Mouse (Mus musculus): ENCODE data around the gene Wbp1.
A peak's percentile ranks its signal among the peaks of the same experiment; 100 is the strongest.

Gene Wbp1

DNA sequence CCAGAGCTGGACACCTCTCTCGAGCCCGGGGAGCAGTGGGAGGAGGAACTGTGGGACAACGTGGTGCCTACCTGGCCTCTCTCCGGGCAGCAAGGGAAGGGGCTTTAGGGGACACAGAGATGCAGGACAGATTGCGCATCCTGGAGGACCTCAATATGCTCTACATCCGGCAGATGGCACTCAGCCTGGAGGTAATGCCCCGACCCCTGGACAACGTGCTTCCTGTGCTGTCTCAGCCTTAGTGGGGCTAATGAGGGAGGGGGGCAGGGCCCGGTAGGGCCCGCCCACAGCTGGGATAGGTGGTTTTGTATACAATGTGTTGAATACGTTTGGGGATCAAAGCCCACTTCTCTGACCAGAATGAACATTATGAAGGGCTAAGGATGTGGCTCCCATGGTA, 16.7 kb upstream of the Wbp1 start:
- DNase-seq = no peak

GRCm38 (mm10) chr6:83137576-83137950, 16.2 kb upstream of the Wbp1 start:
- no peak for DNase-seq

- DNase-seq = no peak
Measured at GRCm38 (mm10) chr6:83136881-83137575, 15.7 kb upstream of the Wbp1 start.

- DNase-seq = no peak
Measured at GRCm38 (mm10) chr6:83136291-83136880, 15.0 kb upstream of the Wbp1 start.

GRCm38 (mm10) chr6:83135571-83136161, 14.3 kb upstream of the Wbp1 start:
- DNase-seq = no peak

- DNase-seq = no peak
Measured at GRCm38 (mm10) chr6:83134951-83135513, 13.7 kb upstream of the Wbp1 start, which contains the start of gene Rtkn. Rtkn (plus strand) TSS chr6:83135463.

DNA sequence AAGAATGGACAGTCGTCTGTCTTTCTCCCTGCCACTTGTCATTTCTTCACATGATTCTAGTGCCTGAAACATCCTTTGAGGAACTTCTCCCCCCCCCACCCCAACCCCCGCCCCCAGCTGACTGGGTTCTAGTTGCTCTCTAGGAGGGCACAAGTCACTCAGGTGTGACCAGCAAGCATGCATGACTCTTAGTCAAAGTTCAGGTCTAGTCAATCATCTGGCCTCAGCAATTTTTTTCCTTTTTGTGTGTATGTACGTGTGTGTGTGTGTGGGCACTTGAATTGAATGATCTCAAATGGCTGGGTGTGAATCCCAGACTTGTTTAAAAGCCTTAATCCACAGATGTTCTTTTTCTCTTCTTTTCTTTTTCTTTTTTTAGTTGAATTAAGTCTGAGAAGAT, 12.9 kb upstream of the Wbp1 start:
- no peak for DNase-seq

GRCm38 (mm10) chr6:83132176-83132919, 11.0 kb upstream of the Wbp1 start:
- no peak for DNase-seq

DNA sequence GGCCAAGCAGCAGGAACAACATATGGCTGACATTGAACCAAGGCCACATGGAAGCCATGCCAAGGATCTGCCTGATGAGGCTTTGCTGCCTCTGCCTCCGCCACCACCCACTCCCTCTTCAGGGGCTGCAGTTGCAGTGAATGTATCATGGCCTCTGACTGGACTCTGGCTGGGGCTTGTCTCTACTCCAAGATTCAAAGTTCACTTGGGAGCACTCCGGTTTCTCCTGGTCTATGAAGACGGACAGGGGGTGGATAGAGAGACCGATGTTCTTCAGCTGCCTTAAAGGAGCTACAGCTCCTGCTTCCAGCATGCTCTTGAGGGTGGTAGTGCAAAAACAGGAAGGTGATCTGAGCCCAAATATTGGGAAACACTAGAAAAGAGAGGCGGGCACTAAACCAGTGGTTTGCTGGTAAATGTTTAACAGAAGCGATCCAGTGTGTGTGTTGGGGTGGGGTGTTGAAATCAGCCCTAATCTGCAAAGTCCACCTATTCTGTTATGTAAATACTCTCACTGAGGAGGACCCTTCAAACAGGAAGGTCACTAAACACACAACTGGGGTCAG, 10.2 kb upstream of the Wbp1 start:
- no peak for DNase-seq

GRCm38 (mm10) chr6:83127419-83127818, 6.1 kb upstream of the Wbp1 start:
- no peak for DNase-seq

- no peak for DNase-seq
Measured at GRCm38 (mm10) chr6:83125331-83125730, 4.0 kb upstream of the Wbp1 start, which contains the start of gene Ino80b. Ino80b (minus strand) TSS chr6:83125431.

DNA sequence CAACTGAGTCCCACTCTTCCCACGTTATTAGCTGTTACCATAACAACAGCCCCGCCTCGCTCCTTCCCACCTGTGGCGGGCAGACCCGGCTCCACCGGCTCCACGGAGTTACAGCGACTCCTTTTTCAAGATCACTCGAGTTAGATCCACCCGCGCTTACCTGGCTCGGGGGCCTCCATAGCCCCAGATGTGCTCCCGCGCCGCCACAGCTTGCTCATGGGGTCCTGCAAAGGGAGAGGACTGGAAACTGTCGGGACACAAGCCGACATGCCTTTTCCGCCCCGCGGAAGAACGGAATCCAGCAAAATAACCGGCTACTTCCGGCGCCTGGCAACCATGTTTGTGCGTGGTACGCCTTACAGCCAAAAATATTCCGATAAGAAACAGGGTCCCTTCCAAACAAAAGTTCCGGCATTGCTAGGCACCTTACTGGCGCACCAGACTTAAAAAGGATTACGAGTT, 3.5 kb upstream of the Wbp1 start:
- DNase-seq = peak; percentile 87

GRCm38 (mm10) chr6:83122961-83123360, 1.6 kb upstream of the Wbp1 start:
- no peak for DNase-seq

GRCm38 (mm10) chr6:83121863-83122710, 728 bp upstream of the Wbp1 start:
- DNase-seq = peak; percentile 34

- peak; percentile 50 for DNase-seq
Measured at GRCm38 (mm10) chr6:83119734-83120051, 1.7 kb downstream of the Wbp1 start.

GRCm38 (mm10) chr6:83118825-83119733, 2.3 kb downstream of the Wbp1 start:
- DNase-seq = no peak

DNA sequence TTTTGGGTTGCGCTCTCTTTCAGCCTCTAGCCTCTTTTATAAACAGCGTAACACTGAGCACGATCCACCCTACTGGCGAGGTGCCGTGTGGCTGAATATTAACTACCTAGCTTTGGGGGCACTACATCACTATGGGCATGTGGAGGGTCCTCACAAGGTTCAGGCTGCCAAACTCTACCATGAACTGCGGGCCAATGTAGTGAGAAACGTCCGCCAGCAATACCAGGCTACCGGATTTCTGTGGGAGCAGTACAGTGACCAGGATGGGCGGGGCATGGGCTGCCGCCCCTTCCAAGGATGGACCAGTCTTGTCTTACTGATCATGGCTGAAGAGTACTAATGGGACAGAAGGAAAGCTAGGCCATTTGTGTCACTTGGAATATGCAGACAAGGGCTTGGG, 3.0 kb downstream of the Wbp1 start:
- no peak for DNase-seq

GRCm38 (mm10) chr6:83117616-83118015, 3.7 kb downstream of the Wbp1 start:
- DNase-seq = no peak

DNA sequence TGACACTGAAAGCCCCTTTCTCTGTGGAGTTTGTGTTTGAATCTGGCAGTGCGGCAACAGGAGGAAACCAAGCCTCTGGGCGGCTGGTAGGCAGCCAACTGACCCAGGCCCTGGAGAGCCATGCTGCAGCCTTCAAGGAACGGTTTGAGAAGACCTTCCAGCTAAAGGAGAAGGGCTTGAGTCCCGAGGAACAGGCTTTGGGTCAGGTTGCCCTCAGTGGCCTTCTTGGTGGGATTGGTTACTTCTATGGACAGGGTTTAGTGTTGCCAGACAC, 4.3 kb downstream of the Wbp1 start:
- no peak for DNase-seq

GRCm38 (mm10) chr6:83116373-83117164, 4.8 kb downstream of the Wbp1 start:
- no peak for DNase-seq
